Mouse (Mus musculus) layer of hippocampus, adult 9-10 months (tissue): ENCODE measurements around the gene Ptges2.
"Not testable (repeated sequence)": the region's sequence is repeated elsewhere in the genome, so short reads cannot be mapped to it uniquely, and the experiment has no call there.

ENCODE experiments used
- DNase-seq: peaks from one replicate; pipeline ENCODE4 v3.0.0; 2022; ENCODE audit warnings: low spot score

Gene Ptges2

GRCm38 (mm10) chr2:32395484-32395945, at the start of gene Ptges2:
Ptges2 (plus strand) TSS chr2:32395896.
- peak; percentile 91 for DNase-seq

- no peak for DNase-seq
These were observed 48.7 kb upstream of the Ptges2 start for GRCm38 (mm10) chr2:32347019-32347418.

- no peak for DNase-seq
These were observed 47.4 kb upstream of the Ptges2 start for GRCm38 (mm10) chr2:32348311-32348710.

- no peak for DNase-seq
These were observed 46.0 kb upstream of the Ptges2 start for GRCm38 (mm10) chr2:32349625-32350255.

GRCm38 (mm10) chr2:32350471-32351051, 45.1 kb upstream of the Ptges2 start:
- no peak for DNase-seq

- DNase-seq, result no peak
These were observed 44.2 kb upstream of the Ptges2 start for GRCm38 (mm10) chr2:32351471-32351961.

GRCm38 (mm10) chr2:32352151-32353006, 43.3 kb upstream of the Ptges2 start, which contains the start of gene Ciz1:
Ciz1 (plus strand) TSS chr2:32352327.
- no peak for DNase-seq

GRCm38 (mm10) chr2:32353007-32353542, 42.6 kb upstream of the Ptges2 start, which contains the start of gene Dnm1:
Dnm1 (minus strand) TSS chr2:32353338.
- peak; percentile 88 for DNase-seq

- no peak for DNase-seq
These were observed 41.9 kb upstream of the Ptges2 start for GRCm38 (mm10) chr2:32353836-32354235.

GRCm38 (mm10) chr2:32354336-32354895, 41.3 kb upstream of the Ptges2 start:
- DNase-seq, result no peak

GRCm38 (mm10) chr2:32356216-32356615, 39.5 kb upstream of the Ptges2 start:
- no peak for DNase-seq

- no peak for DNase-seq
These were observed 38.0 kb upstream of the Ptges2 start for GRCm38 (mm10) chr2:32357710-32358109.

- no peak for DNase-seq
These were observed 37.3 kb upstream of the Ptges2 start for GRCm38 (mm10) chr2:32358381-32358780.

GRCm38 (mm10) chr2:32360741-32361140, 35.0 kb upstream of the Ptges2 start:
- no peak for DNase-seq

GRCm38 (mm10) chr2:32361437-32361836, 34.3 kb upstream of the Ptges2 start:
- DNase-seq, result no peak

- DNase-seq, result not testable (repeated sequence)
These were observed 33.4 kb upstream of the Ptges2 start for GRCm38 (mm10) chr2:32362274-32362673.

GRCm38 (mm10) chr2:32362817-32363340, 32.8 kb upstream of the Ptges2 start:
- DNase-seq, result no peak

- no peak for DNase-seq
These were observed 32.2 kb upstream of the Ptges2 start for GRCm38 (mm10) chr2:32363376-32364106.

GRCm38 (mm10) chr2:32364121-32364520, 31.6 kb upstream of the Ptges2 start:
- no peak for DNase-seq

- DNase-seq, result no peak
These were observed 28.4 kb upstream of the Ptges2 start for GRCm38 (mm10) chr2:32367315-32367714.

- no peak for DNase-seq
These were observed 21.5 kb upstream of the Ptges2 start for GRCm38 (mm10) chr2:32374191-32374590.
